Mouse (Mus musculus) forebrain, embryonic 10.5 days (tissue): ENCODE measurements around the gene Trim72. TPM values are rescaled to one million over a fixed set of nuclear protein-coding genes. Genes with fewer than 3 reads are reported as not detected.
"Not testable (repeated sequence)": the region's sequence is repeated elsewhere in the genome, so short reads cannot be mapped to it uniquely, and the experiment has no call there.

Experiments used
- DNase-seq: peaks from one replicate; pipeline ENCODE4 v3.0.0-alpha.2; 2017; ENCODE audit warnings: low spot score; ENCODE audit errors: extremely low spot score
- H3K27ac ChIP-seq: fragments of 300-500 bp; sonication (generic); 2 replicates; pipeline ENCODE4 v1.5.1; 2016; ENCODE audit warnings: mild to moderate bottlenecking
- H3K27me3 ChIP-seq: fragments of 300-500 bp; sonication (generic); 2 replicates; pipeline ENCODE4 v1.6.1; 2016; ENCODE audit warnings: mild to moderate bottlenecking; ENCODE audit not compliant: poor library complexity, severe bottlenecking
- H3K36me3 ChIP-seq: fragments of 300-500 bp; sonication (generic); replicated peaks from 2 replicates; pipeline ENCODE4 v1.6.1; 2016; ENCODE audit warnings: mild to moderate bottlenecking, moderate library complexity
- H3K4me1 ChIP-seq: fragments of 300-500 bp; sonication (generic); 2 replicates; pipeline ENCODE4 v1.6.1; 2016
- H3K4me3 ChIP-seq: fragments of 300-500 bp; sonication (generic); 2 replicates; pipeline ENCODE4 v1.5.1; 2016; ENCODE audit warnings: mild to moderate bottlenecking, moderate library complexity
- H3K9me3 ChIP-seq: fragments of 300-500 bp; sonication (generic); 2 replicates; pipeline ENCODE4 v1.6.1; 2016; ENCODE audit warnings: mild to moderate bottlenecking, moderate library complexity
- WGBS: fragments of 180-500 bp; shearing (Covaris S2); methylation state at CpG from one replicate; pipeline ENCODE4 v1.1.7; 2016; 5-methylcytosine and 5-hydroxymethylcytosine counted together
- polyA plus RNA-seq: library from polyadenylated mRNA; unstranded; fragments of >200 nt; fragmentation: Nextera tagmentation; extraction: Ambion mirVana; gene quantifications from 2 replicates; pipeline ENCODE4 v1.2.1, GENCODE M21; 2016

The Trim72 gene
- polyA plus RNA-seq, 1 experiment from 2014 or later = not detected

- no peak overlapping the region for H3K4me3 ChIP-seq
- H3K36me3 ChIP-seq = no peaks in the 10 kb centered on the region
- 85% methylated on average over 3 of the region's 3 CpGs for WGBS
- H3K9me3 ChIP-seq = no peaks in the 10 kb centered on the region
- H3K27ac ChIP-seq = no peak overlapping the region
- DNase-seq = no peak
- no peaks in the 10 kb centered on the region for H3K4me1 ChIP-seq
- no peaks in the 10 kb centered on the region for H3K27me3 ChIP-seq
Measured at GRCm38 (mm10) chr7:128018275-128018674, 14.5 kb downstream of the Trim72 start.

GRCm38 (mm10) chr7:128019187-128019586, 15.4 kb downstream of the Trim72 start:
- no peaks in the 10 kb centered on the region for H3K9me3 ChIP-seq
- H3K4me1 ChIP-seq = no peaks in the 10 kb centered on the region
- no peaks in the 10 kb centered on the region for H3K27me3 ChIP-seq
- H3K27ac ChIP-seq = no peak overlapping the region
- no peak overlapping the region for H3K4me3 ChIP-seq
- 95% methylated on average over 2 of the region's 2 CpGs for WGBS
- no peaks in the 10 kb centered on the region for H3K36me3 ChIP-seq
- DNase-seq = no peak

- Histone ChIP-seq H3K27ac (no peak overlapping the region), H3K36me3 (no peaks in the 10 kb centered on the region), H3K4me1 (no peaks in the 10 kb centered on the region), H3K9me3 (no peaks in the 10 kb centered on the region), H3K4me3 (no peak overlapping the region), H3K27me3 (no peaks in the 10 kb centered on the region)
- DNase-seq = no peak
- 64% methylated on average over 8 of the region's 8 CpGs for WGBS
Measured at GRCm38 (mm10) chr7:128022974-128023373, 19.2 kb downstream of the Trim72 start.

DNA sequence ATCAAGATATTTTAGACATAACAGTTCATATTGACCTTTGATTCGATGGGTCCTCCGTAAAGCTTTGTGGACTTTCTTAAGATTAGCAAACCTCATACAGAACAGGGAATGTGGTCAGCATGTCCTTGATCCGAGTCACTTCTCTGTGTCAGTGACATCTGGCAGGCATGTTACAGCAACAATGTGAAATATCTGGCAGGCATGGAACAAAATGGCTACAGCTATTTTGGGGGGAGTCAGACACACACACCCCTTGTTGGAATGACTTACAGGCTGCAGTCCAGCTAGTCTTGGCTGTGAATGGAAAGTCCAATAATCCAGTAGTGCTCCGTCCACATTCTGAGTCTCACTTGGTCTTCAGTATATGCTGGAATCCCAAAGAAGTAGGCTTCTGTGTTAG, 19.8 kb downstream of the Trim72 start:
- H3K27me3 ChIP-seq = no peaks in the 10 kb centered on the region
- H3K4me1 ChIP-seq = no peaks in the 10 kb centered on the region
- DNase-seq = no peak
- no peaks in the 10 kb centered on the region for H3K9me3 ChIP-seq
- 95% methylated on average over 4 of the region's 4 CpGs for WGBS
- H3K27ac ChIP-seq = no peak overlapping the region
- H3K4me3 ChIP-seq = no peak overlapping the region
- H3K36me3 ChIP-seq = no peaks in the 10 kb centered on the region

DNA sequence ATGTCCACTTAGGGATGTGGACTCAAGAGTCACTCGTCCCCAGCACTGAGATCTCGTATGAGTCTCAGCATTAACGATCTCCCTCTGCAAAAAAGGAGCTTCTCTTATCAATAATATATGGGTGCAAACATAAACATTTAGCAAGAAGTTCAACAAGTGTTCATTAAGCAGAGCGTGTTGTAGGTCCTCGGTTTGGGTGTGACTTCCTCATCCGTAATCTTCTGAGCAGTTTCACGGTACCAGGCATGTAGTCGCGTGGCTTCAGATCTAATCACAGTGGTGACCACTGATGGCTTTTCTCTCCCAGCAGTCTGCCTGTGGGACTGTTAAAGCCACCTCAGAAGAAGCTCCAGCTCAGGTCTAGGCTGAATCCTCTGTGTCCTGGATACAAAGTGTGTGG, 20.6 kb downstream of the Trim72 start:
- Histone ChIP-seq H3K4me3 (no peak overlapping the region), H3K27ac (no peak overlapping the region), H3K27me3 (no peaks in the 10 kb centered on the region), H3K4me1 (no peaks in the 10 kb centered on the region), H3K36me3 (no peaks in the 10 kb centered on the region), H3K9me3 (no peaks in the 10 kb centered on the region)
- DNase-seq = no peak
- 94% methylated on average over 9 of the region's 9 CpGs for WGBS

- H3K36me3 ChIP-seq = no peaks in the 10 kb centered on the region
- H3K27me3 ChIP-seq = no peaks in the 10 kb centered on the region
- H3K4me1 ChIP-seq = no peaks in the 10 kb centered on the region
- H3K4me3 ChIP-seq = no peak overlapping the region
- DNase-seq = no peak
- H3K27ac ChIP-seq = no peak overlapping the region
- 90% methylated on average over 4 of the region's 4 CpGs for WGBS
- no peaks in the 10 kb centered on the region for H3K9me3 ChIP-seq
Measured at GRCm38 (mm10) chr7:128024932-128025331, 21.2 kb downstream of the Trim72 start.

- no peaks in the 10 kb centered on the region for H3K4me1 ChIP-seq
- no peaks in the 10 kb centered on the region for H3K36me3 ChIP-seq
- DNase-seq = no peak
- H3K4me3 ChIP-seq = no peak overlapping the region
- 81% methylated on average over 4 of the region's 4 CpGs for whole genome bisulfite sequencing
- no peak overlapping the region for H3K27ac ChIP-seq
- no peaks in the 10 kb centered on the region for H3K9me3 ChIP-seq
- H3K27me3 ChIP-seq = no peaks in the 10 kb centered on the region
Measured at GRCm38 (mm10) chr7:128025381-128025780, 21.6 kb downstream of the Trim72 start.

DNA sequence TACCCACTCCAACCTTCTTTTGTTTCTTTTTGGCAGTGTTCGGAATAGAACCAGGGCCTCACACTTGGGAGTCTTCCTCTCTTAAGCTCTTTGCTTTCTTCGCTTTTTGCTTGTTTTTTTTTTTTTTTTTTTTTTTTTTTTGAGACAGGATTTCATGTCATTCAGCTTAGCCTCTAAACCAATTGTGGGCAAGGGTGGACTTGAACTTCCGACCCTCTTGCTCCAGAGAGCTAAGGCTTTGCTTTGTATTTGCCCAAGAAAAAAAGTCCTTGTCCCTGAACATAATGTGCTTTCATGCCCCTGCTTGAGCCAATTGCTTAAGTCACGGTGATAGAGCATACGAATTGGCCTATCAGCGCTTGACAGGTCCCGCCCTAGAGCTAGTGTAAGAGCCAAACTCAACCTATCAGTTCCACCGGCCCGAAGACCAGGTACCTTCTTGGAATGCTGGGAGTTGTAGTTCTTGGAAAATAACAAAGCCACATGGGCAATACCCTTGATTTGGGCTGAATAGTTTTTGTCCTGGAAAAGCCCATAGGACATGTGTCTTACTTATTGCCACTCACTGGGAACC, 27.7 kb downstream of the Trim72 start:
- Histone ChIP-seq H3K9me3 (no peaks in the 10 kb centered on the region), H3K36me3 (no peaks in the 10 kb centered on the region), H3K27me3 (no peaks in the 10 kb centered on the region), H3K27ac (no peak overlapping the region), H3K4me1 (no peaks in the 10 kb centered on the region), H3K4me3 (no peak overlapping the region)
- WGBS = 33% methylated on average over 9 of the region's 9 CpGs
- peak; percentile 47 for DNase-seq

DNA sequence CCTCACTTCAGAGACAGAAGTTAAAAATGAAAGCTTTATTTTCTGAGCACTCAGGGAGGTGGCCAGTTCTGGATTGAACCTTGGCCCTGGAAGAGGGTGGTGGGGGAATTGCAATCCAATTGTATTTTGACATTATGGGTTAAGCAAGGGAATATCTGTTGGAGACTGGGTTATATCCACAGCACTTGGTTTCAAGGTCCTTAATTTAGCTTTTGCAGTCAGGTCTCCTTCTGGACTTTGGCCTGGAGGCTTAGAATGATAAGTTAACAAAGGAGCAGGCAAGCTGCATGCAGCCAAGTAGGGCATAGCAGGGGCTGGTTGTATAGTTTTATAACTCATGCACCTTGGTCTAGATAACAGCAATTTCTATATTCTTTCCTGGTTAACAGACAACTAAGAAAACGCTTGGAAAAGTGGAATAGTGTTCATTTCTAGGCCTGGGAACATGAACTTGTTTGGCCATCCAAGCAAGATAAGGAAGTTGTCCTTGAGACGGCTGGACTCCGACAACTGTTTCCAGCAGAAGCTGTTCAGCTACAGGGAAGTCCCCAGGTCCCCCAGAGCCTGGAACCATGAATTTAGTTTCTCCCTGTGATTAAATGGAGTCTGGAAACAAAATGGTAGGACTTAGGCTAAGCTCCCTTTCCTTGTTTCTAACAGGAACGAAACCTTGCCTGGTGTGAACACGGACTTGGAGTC, 28.7 kb downstream of the Trim72 start:
- 95% methylated on average over 5 of the region's 5 CpGs for WGBS
- H3K4me3 ChIP-seq = no peak overlapping the region
- H3K36me3 ChIP-seq = no peaks in the 10 kb centered on the region
- no peaks in the 10 kb centered on the region for H3K27me3 ChIP-seq
- no peak overlapping the region for H3K27ac ChIP-seq
- no peaks in the 10 kb centered on the region for H3K9me3 ChIP-seq
- no peak for DNase-seq
- no peaks in the 10 kb centered on the region for H3K4me1 ChIP-seq

- DNase-seq = no peak
- Histone ChIP-seq H3K27ac (no peak overlapping the region), H3K36me3 (no peaks in the 10 kb centered on the region), H3K4me1 (no peaks in the 10 kb centered on the region), H3K9me3 (no peaks in the 10 kb centered on the region), H3K27me3 (no peaks in the 10 kb centered on the region), H3K4me3 (no peak overlapping the region)
- WGBS = 96% methylated on average over 3 of the region's 3 CpGs
Measured at GRCm38 (mm10) chr7:128032989-128033293, 29.2 kb downstream of the Trim72 start.

- no peak overlapping the region for H3K27ac ChIP-seq
- H3K27me3 ChIP-seq = no peaks in the 10 kb centered on the region
- no peaks in the 10 kb centered on the region for H3K4me1 ChIP-seq
- no peak overlapping the region for H3K4me3 ChIP-seq
- no peak for DNase-seq
- no peaks in the 10 kb centered on the region for H3K36me3 ChIP-seq
- H3K9me3 ChIP-seq = no peaks in the 10 kb centered on the region
- 95% methylated on average over 4 of the region's 4 CpGs for WGBS
Measured at GRCm38 (mm10) chr7:128033616-128034015, 29.9 kb downstream of the Trim72 start.

- not testable (repeated sequence) for H3K36me3 ChIP-seq, H3K9me3 ChIP-seq, H3K27me3 ChIP-seq, DNase-seq, H3K4me3 ChIP-seq, H3K27ac ChIP-seq, H3K4me1 ChIP-seq
- WGBS = 86% methylated on average over 15 of the region's 15 CpGs
Measured at GRCm38 (mm10) chr7:128042161-128042820, 38.5 kb downstream of the Trim72 start.

GRCm38 (mm10) chr7:128044142-128044785, 40.5 kb downstream of the Trim72 start:
- H3K27ac ChIP-seq = no peak overlapping the region
- WGBS = 70% methylated on average over 4 of the region's 4 CpGs
- no peak overlapping the region for H3K4me3 ChIP-seq
- H3K9me3 ChIP-seq = no peaks in the 10 kb centered on the region
- DNase-seq = no peak
- H3K36me3 ChIP-seq = no peaks in the 10 kb centered on the region
- no peaks in the 10 kb centered on the region for H3K4me1 ChIP-seq
- H3K27me3 ChIP-seq = no peaks in the 10 kb centered on the region
